Mouse (Mus musculus) yolk sac, embryonic 10.5 days (tissue): ENCODE results near the gene Strn.

Source experiments
- DNase-seq: peaks from one replicate; pipeline ENCODE4 v3.0.0-alpha.2; 2017; ENCODE audit warnings: low spot score

Gene Strn

GRCm38 (mm10) chr17:78737096-78737495 lies at the start of gene Strn:
Gene Strn (minus strand): TSS chr17:78737196.
- no peak for DNase-seq

GRCm38 (mm10) chr17:78778765-78779164 lies 41.8 kb upstream of the Strn start:
- no peak for DNase-seq

- no peak for DNase-seq
Observed at GRCm38 (mm10) chr17:78772317-78772716, 35.3 kb upstream of the Strn start.

GRCm38 (mm10) chr17:78770932-78771331 lies 33.9 kb upstream of the Strn start:
- DNase-seq = no peak

GRCm38 (mm10) chr17:78769341-78769740 lies 32.3 kb upstream of the Strn start:
- no peak for DNase-seq

GRCm38 (mm10) chr17:78768937-78769336 lies 31.9 kb upstream of the Strn start:
- DNase-seq = no peak

GRCm38 (mm10) chr17:78767546-78767945 lies 30.6 kb upstream of the Strn start:
- DNase-seq = no peak

GRCm38 (mm10) chr17:78766084-78766483 lies 29.1 kb upstream of the Strn start:
- DNase-seq = no peak

GRCm38 (mm10) chr17:78763272-78763671 lies 26.3 kb upstream of the Strn start:
- no peak for DNase-seq

GRCm38 (mm10) chr17:78752938-78753655 lies 16.1 kb upstream of the Strn start:
- DNase-seq = no peak

- DNase-seq = no peak
Observed at GRCm38 (mm10) chr17:78752064-78752463, 15.1 kb upstream of the Strn start.

GRCm38 (mm10) chr17:78748440-78748839 lies 11.4 kb upstream of the Strn start:
- no peak for DNase-seq

- DNase-seq = no peak
Observed at GRCm38 (mm10) chr17:78738416-78738815, 1.4 kb upstream of the Strn start.

- DNase-seq = no peak
Observed at GRCm38 (mm10) chr17:78737771-78738170, 775 bp upstream of the Strn start.

GRCm38 (mm10) chr17:78736473-78736988 lies 465 bp downstream of the Strn start:
- peak; percentile 98 for DNase-seq

GRCm38 (mm10) chr17:78735731-78736472 lies 1.1 kb downstream of the Strn start:
- no peak for DNase-seq

- no peak for DNase-seq
Observed at GRCm38 (mm10) chr17:78734806-78735205, 2.2 kb downstream of the Strn start.

- no peak for DNase-seq
Observed at GRCm38 (mm10) chr17:78732056-78732455, 4.9 kb downstream of the Strn start.

GRCm38 (mm10) chr17:78726746-78727449 lies 10.1 kb downstream of the Strn start:
- no peak for DNase-seq

GRCm38 (mm10) chr17:78724461-78725055 lies 12.4 kb downstream of the Strn start:
- DNase-seq = no peak

- no peak for DNase-seq
Observed at GRCm38 (mm10) chr17:78721690-78722089, 15.3 kb downstream of the Strn start.

GRCm38 (mm10) chr17:78719086-78719485 lies 17.9 kb downstream of the Strn start:
- DNase-seq = no peak
